Mouse (Mus musculus): ENCODE measurements around the gene Ngp. TPM values are rescaled to one million over a fixed set of nuclear protein-coding genes. Genes with fewer than 3 reads are reported as not detected.

Gene Ngp
- polyA plus RNA-seq, 1 experiment = not detected

- Histone ChIP-seq H3K4me1 (ENCODE audit: control insufficient read depth, insufficient read depth, insufficient read length, low read length) (peaks cover 2% of the 10 kb centered on the region; the same call in 1 of the 2 replicates), H3K4me3 (ENCODE audit: insufficient read depth, low read depth, low read length) (no peak overlapping the region), H3K27ac (replicated peaks; ENCODE audit: low read depth, low read length) (peak overlapping the region; percentile 55)
Measured at GRCm38 (mm10) chr9:110459145-110459727, 39.7 kb downstream of the Ngp start.

GRCm38 (mm10) chr9:110460884-110461815, 41.6 kb downstream of the Ngp start:
- Histone ChIP-seq H3K4me3 (ENCODE audit: insufficient read depth, low read depth, low read length) (no peak overlapping the region), H3K4me1 (ENCODE audit: control insufficient read depth, insufficient read depth, insufficient read length, low read length) (peaks cover 2% of the 10 kb centered on the region; the same call in 1 of the 2 replicates), H3K27ac (replicated peaks; ENCODE audit: low read depth, low read length) (no peak overlapping the region)

- Histone ChIP-seq H3K4me1 (ENCODE audit: control insufficient read depth, insufficient read depth, insufficient read length, low read length) (peaks cover 2% of the 10 kb centered on the region; the same call in 1 of the 2 replicates), H3K4me3 (ENCODE audit: insufficient read depth, low read depth, low read length) (no peak overlapping the region), H3K27ac (replicated peaks; ENCODE audit: low read depth, low read length) (no peak overlapping the region)
Measured at GRCm38 (mm10) chr9:110462321-110462720, 42.8 kb downstream of the Ngp start.

GRCm38 (mm10) chr9:110463983-110464591, 44.5 kb downstream of the Ngp start:
- Histone ChIP-seq H3K27ac (replicated peaks; ENCODE audit: low read depth, low read length) (no peak overlapping the region), H3K4me3 (ENCODE audit: insufficient read depth, low read depth, low read length) (no peak overlapping the region), H3K4me1 (ENCODE audit: control insufficient read depth, insufficient read depth, insufficient read length, low read length) (no peaks in the 10 kb centered on the region)

GRCm38 (mm10) chr9:110465336-110465735, 45.8 kb downstream of the Ngp start:
- H3K4me3 ChIP-seq (ENCODE audit: insufficient read depth, low read depth, low read length) = no peak overlapping the region
- H3K4me1 ChIP-seq (ENCODE audit: control insufficient read depth, insufficient read depth, insufficient read length, low read length) = no peaks in the 10 kb centered on the region
- H3K27ac ChIP-seq (replicated peaks; ENCODE audit: low read depth, low read length) = no peak overlapping the region

GRCm38 (mm10) chr9:110466179-110466578, 46.6 kb downstream of the Ngp start:
- Histone ChIP-seq H3K4me1 (ENCODE audit: control insufficient read depth, insufficient read depth, insufficient read length, low read length) (no peaks in the 10 kb centered on the region), H3K27ac (replicated peaks; ENCODE audit: low read depth, low read length) (no peak overlapping the region), H3K4me3 (ENCODE audit: insufficient read depth, low read depth, low read length) (no peak overlapping the region)

Other genes with a start within 250 kb of the Ngp start
- gene Cspg5, start 176.0 kb upstream of the Ngp start, polyA plus RNA-seq (2012; ENCODE audit: insufficient read depth, insufficient read length, missing spikeins) = 0.92 and 1.1 TPM in 2 replicates
- gene Elp6, start 114.6 kb upstream of the Ngp start, polyA plus RNA-seq (2012; ENCODE audit: insufficient read depth, insufficient read length, missing spikeins) = 4.9 and 6.4 TPM in 2 replicates
- 14.6 and 18.7 TPM in 2 replicates for gene Scap, start 86.5 kb upstream of the Ngp start, polyA plus RNA-seq (2012; ENCODE audit: insufficient read depth, insufficient read length, missing spikeins)
- gene Ptpn23, start 11.5 kb upstream of the Ngp start, polyA plus RNA-seq (2012; ENCODE audit: insufficient read depth, insufficient read length, missing spikeins) = 5.9 and 7.8 TPM in 2 replicates
- 5.5 and 6.3 TPM in 2 replicates for gene Klhl18, start 56.9 kb downstream of the Ngp start, polyA plus RNA-seq (2012; ENCODE audit: insufficient read depth, insufficient read length, missing spikeins)
- 0.40 and 0.54 TPM in 2 replicates for gene Kif9, start 57.2 kb downstream of the Ngp start, polyA plus RNA-seq (2012; ENCODE audit: insufficient read depth, insufficient read length, missing spikeins)
- 16.3 and 31.6 TPM in 2 replicates for gene Setd2, start 112.8 kb downstream of the Ngp start, polyA plus RNA-seq (2012; ENCODE audit: insufficient read depth, insufficient read length, missing spikeins)
- 1.7 and 3.0 TPM in 2 replicates for gene Nradd, start 204.7 kb downstream of the Ngp start, polyA plus RNA-seq (2012; ENCODE audit: insufficient read depth, insufficient read length, missing spikeins)
- gene Nbeal2, start 234.4 kb downstream of the Ngp start, polyA plus RNA-seq (2012; ENCODE audit: insufficient read depth, insufficient read length, missing spikeins) = 2.2 and 4.8 TPM in 2 replicates
- gene Ccdc12, start 236.8 kb downstream of the Ngp start, polyA plus RNA-seq (2012; ENCODE audit: insufficient read depth, insufficient read length, missing spikeins) = 44.7 and 46.2 TPM in 2 replicates

All from brown adipose tissue, adult 24 weeks (tissue).